Mouse (Mus musculus): ENCODE data around the gene Pou1f1.

DNA sequence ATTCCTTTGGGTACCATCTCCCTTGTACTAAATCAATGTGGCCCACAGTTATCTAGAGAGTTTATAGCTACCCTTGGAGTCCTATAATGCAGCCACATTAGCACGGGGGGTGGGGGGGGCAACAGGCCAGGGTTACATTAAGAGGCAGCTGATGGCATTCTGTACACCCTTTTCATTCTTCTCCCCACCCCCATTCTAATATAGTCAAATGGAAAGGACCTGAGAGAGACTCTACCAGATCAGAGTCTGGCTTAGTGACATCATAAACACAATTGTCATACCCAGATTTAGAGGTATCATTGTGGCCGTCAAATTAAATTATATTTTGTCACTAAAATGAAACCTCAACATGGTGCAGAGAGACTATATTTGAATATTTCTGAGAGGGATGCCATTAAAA, 5.7 kb downstream of the Pou1f1 start:
- TF ChIP-seq CTCF (IDR thresholded peaks at IDR 0.05; ENCODE audit: low read depth, low read length) (no peak), GATA1 (IDR thresholded peaks at IDR 0.05; ENCODE audit: borderline replicate concordance, low read length) (no peak)
